Mouse (Mus musculus) stomach, adult 2 months (tissue): ENCODE measurements around the gene Gm21870. TPM values are rescaled to one million over a fixed set of nuclear protein-coding genes. Genes with fewer than 3 reads are reported as not detected.

Source experiments
- polyA plus RNA-seq: library from polyadenylated mRNA; depleted of rRNA; stranded (reverse); fragments of >200 nt; gene quantifications from 2 replicates; pipeline ENCODE4 v1.2.3, GENCODE M21; 2012; rRNA removed

Gene Gm21870
- not detected in 2 replicates for polyA plus RNA-seq

DNA sequence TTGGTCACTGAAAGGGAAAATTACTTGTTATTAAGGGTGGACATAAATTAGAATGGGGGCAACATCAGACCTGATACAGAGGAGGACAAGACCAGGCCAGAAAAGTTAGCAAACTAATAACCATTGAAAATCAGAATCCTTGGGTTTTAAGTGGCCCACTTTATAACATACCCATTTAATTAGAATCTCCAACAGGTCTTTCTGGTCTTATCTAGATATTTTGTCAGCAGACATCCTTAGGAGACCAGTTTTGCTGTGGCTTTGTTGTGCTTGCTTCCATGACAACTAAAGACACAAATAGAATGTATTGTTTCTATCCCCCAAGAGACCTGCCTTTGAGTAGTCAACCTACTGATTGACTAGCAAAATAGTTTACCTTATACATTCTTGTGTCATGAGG is at the start of gene Gm21870:
Gene Gm21870 (minus strand): TSS at position 101 of the 400 bp plus-strand sequence.

DNA sequence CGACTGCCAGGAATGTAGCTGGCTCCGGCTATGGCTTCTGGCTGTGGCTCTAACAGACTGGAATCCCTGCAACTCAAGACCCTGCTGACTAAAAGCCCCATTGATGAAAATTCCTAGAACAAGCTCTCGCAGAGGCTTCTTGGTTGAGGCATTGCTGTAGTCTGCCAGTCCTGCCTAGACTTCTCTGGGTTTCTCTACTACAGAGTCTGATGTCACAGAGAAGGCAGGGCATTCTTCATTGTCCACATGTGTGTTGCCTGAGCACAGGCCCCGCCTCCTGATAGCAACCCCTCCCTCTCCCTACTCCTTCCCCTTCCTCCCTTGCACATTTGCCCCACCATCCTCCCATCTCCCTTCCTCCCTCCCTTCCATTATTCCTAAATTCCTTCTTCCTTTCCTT is 30.2 kb downstream of the Gm21870 start, which contains the start of gene Btbd35f6:
Gene Btbd35f6 (minus strand): TSS at position 101 of the 400 bp plus-strand sequence.

Other genes starting within 250 kb of the Gm21870 start
- gene Btbd35f6, start 30.3 kb downstream of the Gm21870 start, polyA plus RNA-seq, result not detected in 2 replicates
- not detected in 2 replicates for gene Btbd35f9, start 174.7 kb upstream of the Gm21870 start, polyA plus RNA-seq